Mouse (Mus musculus): Measurements from ENCODE around the gene Vsnl1. TPM values are rescaled to one million over a fixed set of nuclear protein-coding genes. Genes with fewer than 3 reads are reported as not detected.

Gene Vsnl1
- polyA plus RNA-seq, 1 experiment from 2014 or later, result 3.3 TPM

DNA sequence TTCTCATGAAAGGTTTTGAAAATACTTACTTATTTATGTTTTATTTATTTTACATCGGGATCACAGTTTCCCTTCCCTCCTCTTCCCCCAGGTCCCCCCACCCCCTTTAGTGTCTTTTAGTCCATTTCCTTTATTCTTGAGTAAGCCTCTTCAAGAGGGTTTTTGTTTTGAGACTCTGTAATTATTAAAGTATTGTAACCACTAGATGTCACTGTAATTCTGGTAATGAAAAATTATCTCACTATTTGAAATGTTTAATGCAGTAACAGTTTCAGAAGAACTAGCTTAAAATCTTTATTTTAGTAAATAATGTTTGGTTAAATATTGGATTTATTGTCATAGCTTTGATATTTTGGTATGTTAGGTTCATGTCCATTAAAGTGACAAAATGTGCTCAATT is 122.6 kb downstream of the Vsnl1 start:
- Histone ChIP-seq H3K4me2 (no peak overlapping the region), H3K9ac (no peak overlapping the region), H3K9me3 (replicated peaks) (no peaks in the 10 kb centered on the region), H3K36me3 (ENCODE audit: poor library complexity, severe bottlenecking) (peaks cover 49% of the 10 kb centered on the region), H3K27ac (no peak overlapping the region), H3K27me3 (no peaks in the 10 kb centered on the region), H3K4me3 (no peak overlapping the region), H3K4me1 (no peaks in the 10 kb centered on the region)
- ATAC-seq, result no peak; the same call in 1 of the 2 replicates
- WGBS, result 64% methylated on average over 1 of the region's 1 CpGs

- 96% methylated on average over 2 of the region's 2 CpGs for whole genome bisulfite sequencing
These were observed 125.3 kb downstream of the Vsnl1 start for GRCm38 (mm10) chr12:11311106-11311505.

GRCm38 (mm10) chr12:11306753-11307645 is 129.4 kb downstream of the Vsnl1 start:
- H3K4me2 ChIP-seq, result no peak overlapping the region
- no peak overlapping the region for H3K4me3 ChIP-seq
- no peaks in the 10 kb centered on the region for H3K9me3 ChIP-seq (replicated peaks)
- H3K27me3 ChIP-seq, result no peaks in the 10 kb centered on the region
- no peak overlapping the region for H3K9ac ChIP-seq
- H3K36me3 ChIP-seq (ENCODE audit: poor library complexity, severe bottlenecking), result peaks cover 70% of the 10 kb centered on the region
- no peaks in the 10 kb centered on the region for H3K4me1 ChIP-seq
- ATAC-seq, result no peak
- no peak overlapping the region for H3K27ac ChIP-seq
- WGBS, result 93% methylated on average over 8 of the region's 8 CpGs

More at GRCm38 (mm10) chr12:11311106-11311505, 125.3 kb downstream of the Vsnl1 start:
- Histone ChIP-seq H3K4me2 (no peak overlapping the region), H3K4me1 (no peaks in the 10 kb centered on the region), H3K4me3 (no peak overlapping the region), H3K9ac (no peak overlapping the region), H3K27me3 (no peaks in the 10 kb centered on the region), H3K27ac (no peak overlapping the region), H3K36me3 (ENCODE audit: poor library complexity, severe bottlenecking) (peaks cover 53% of the 10 kb centered on the region), H3K9me3 (replicated peaks) (no peaks in the 10 kb centered on the region)
- no peak for ATAC-seq

DNA sequence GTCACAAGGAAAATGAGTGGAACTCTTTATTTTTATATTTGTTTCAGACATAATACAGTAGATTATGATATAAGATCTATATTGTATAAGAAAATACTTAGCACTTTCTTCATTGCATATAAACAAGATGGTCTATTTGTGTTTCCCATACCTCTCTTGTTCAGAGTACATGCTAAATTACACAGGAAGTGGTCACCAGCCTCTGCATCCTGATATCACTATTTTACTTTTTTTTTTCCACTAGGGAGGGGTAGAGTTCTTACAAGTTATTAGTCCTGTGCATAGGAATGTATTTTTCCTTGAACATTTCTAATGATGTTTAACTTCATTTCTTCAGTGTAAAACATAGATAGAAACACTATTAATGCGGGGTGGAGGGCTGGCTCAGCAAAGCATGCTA is 135.6 kb downstream of the Vsnl1 start:
- 97% methylated on average over 1 of the region's 1 CpGs for WGBS

DNA sequence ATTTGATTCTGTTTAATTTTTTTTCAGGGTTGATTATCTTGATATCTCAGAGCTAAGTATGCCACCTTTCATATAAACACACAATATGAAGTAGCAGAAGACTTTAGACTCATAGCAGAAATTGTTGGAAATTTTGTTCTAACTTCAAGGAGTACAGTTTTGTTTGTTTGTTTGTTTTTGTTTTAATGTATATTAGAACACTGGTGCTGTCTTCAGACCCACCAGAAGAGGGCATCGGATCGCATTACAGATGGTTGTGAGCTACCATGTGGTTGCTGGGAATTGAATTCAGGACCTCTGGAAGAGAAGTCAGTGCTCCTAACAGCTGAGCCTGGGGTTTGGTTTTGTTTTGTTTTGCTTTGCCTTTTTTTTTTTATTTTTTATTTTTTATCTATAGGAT is 150.0 kb downstream of the Vsnl1 start:
- peaks cover 75% of the 10 kb centered on the region for H3K36me3 ChIP-seq (ENCODE audit: poor library complexity, severe bottlenecking)
- no peak for ATAC-seq
- 94% methylated on average over 2 of the region's 2 CpGs for WGBS

More for the DNA sequence above, 135.6 kb downstream of the Vsnl1 start:
- no peak overlapping the region for H3K27ac ChIP-seq
- no peaks in the 10 kb centered on the region for H3K27me3 ChIP-seq
- no peaks in the 10 kb centered on the region for H3K9me3 ChIP-seq (replicated peaks)
- H3K4me2 ChIP-seq, result no peak overlapping the region
- no peak overlapping the region for H3K9ac ChIP-seq
- H3K4me1 ChIP-seq, result no peaks in the 10 kb centered on the region
- no peak overlapping the region for H3K4me3 ChIP-seq
- peaks cover 70% of the 10 kb centered on the region for H3K36me3 ChIP-seq (ENCODE audit: poor library complexity, severe bottlenecking)
- ATAC-seq, result no peak

DNA sequence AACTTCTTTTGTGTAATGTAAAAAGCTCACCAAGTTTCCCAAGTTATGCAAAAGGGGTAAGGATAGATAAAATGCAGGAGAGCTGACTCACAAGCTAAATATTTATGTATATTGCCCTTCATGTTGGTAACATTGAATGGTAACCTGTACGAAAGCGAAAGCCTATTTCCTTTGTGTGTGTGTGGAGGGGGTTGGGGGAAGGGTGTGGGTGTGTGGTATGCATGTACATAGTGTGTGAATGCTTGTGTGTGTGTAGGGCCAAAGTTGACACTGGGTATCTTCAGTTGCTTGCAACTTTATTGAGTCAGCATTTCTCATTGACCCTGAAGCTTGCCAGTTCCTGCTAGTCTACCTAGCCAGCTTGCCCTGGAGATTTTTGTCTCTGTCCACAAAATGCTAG is 154.8 kb downstream of the Vsnl1 start:
- WGBS, result 97% methylated on average over 2 of the region's 2 CpGs
- ATAC-seq, result no peak
- no peaks in the 10 kb centered on the region for H3K9me3 ChIP-seq (replicated peaks)
- peaks cover 72% of the 10 kb centered on the region for H3K36me3 ChIP-seq (ENCODE audit: poor library complexity, severe bottlenecking)
- no peak overlapping the region for H3K4me3 ChIP-seq
- no peaks in the 10 kb centered on the region for H3K27me3 ChIP-seq
- no peak overlapping the region for H3K27ac ChIP-seq
- no peak overlapping the region for H3K4me2 ChIP-seq
- no peak overlapping the region for H3K9ac ChIP-seq
- no peaks in the 10 kb centered on the region for H3K4me1 ChIP-seq

More for the DNA sequence above, 150.0 kb downstream of the Vsnl1 start:
- Histone ChIP-seq H3K27me3 (no peaks in the 10 kb centered on the region), H3K4me3 (no peak overlapping the region), H3K9me3 (replicated peaks) (no peaks in the 10 kb centered on the region), H3K27ac (no peak overlapping the region), H3K4me2 (no peak overlapping the region), H3K4me1 (no peaks in the 10 kb centered on the region), H3K9ac (no peak overlapping the region)

DNA sequence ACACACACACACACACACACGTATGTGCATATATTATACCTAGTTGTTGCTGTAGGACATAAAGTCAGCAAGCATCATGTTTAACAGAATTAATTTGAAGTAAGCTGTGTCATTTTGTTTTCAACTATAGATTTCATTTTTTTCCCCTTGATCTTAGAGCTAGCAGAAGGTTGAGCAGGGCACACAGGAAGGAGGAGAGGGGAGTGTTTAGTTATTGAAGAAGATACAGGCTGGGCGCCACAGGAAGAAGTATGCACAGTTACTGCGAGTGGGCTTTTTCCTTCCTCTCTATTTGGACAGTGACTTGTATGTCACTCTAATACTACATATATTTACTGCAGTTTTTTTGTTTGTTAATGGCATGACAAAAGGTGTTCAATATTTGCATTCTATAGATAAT is 156.5 kb downstream of the Vsnl1 start:
- 90% methylated on average over 3 of the region's 3 CpGs for WGBS
- H3K9ac ChIP-seq, result no peak overlapping the region
- no peak overlapping the region for H3K4me2 ChIP-seq
- H3K9me3 ChIP-seq (replicated peaks), result no peaks in the 10 kb centered on the region
- no peak for ATAC-seq
- H3K27ac ChIP-seq, result no peak overlapping the region
- no peaks in the 10 kb centered on the region for H3K4me1 ChIP-seq
- H3K4me3 ChIP-seq, result no peak overlapping the region
- no peaks in the 10 kb centered on the region for H3K27me3 ChIP-seq
- peaks cover 65% of the 10 kb centered on the region for H3K36me3 ChIP-seq (ENCODE audit: poor library complexity, severe bottlenecking)

GRCm38 (mm10) chr12:11277207-11277606 is 159.2 kb downstream of the Vsnl1 start:
- no peak overlapping the region for H3K9ac ChIP-seq
- H3K4me2 ChIP-seq, result no peak overlapping the region
- H3K27ac ChIP-seq, result no peak overlapping the region
- no peaks in the 10 kb centered on the region for H3K9me3 ChIP-seq (replicated peaks)
- H3K36me3 ChIP-seq (ENCODE audit: poor library complexity, severe bottlenecking), result peaks cover 66% of the 10 kb centered on the region
- no peaks in the 10 kb centered on the region for H3K4me1 ChIP-seq
- no peak overlapping the region for H3K4me3 ChIP-seq
- 92% methylated on average over 6 of the region's 6 CpGs for WGBS
- no peak for ATAC-seq
- H3K27me3 ChIP-seq, result no peaks in the 10 kb centered on the region

DNA sequence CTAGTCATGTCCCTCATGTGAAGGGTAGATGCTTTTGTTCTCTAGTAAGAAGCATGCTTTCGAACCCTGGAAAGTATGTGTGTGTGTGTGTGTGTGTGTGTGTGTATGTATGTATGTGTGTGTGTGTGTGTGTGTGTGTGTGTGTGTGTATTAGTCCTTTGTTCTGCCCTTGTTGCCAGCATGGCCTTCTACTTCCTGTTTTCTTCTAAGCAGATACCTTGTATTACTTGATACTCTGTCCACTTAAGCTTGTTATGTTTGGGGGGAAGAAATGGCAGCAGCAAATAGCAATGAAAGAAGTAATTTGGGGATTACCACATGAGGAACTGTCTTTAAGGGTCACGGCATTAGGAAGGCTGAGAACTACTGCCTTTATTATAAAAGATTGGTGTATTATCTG is 159.8 kb downstream of the Vsnl1 start:
- H3K9me3 ChIP-seq (replicated peaks), result no peaks in the 10 kb centered on the region
- H3K27me3 ChIP-seq, result no peaks in the 10 kb centered on the region
- H3K4me2 ChIP-seq, result no peak overlapping the region
- H3K4me1 ChIP-seq, result no peaks in the 10 kb centered on the region
- H3K36me3 ChIP-seq (ENCODE audit: poor library complexity, severe bottlenecking), result peaks cover 64% of the 10 kb centered on the region
- H3K9ac ChIP-seq, result no peak overlapping the region
- H3K4me3 ChIP-seq, result no peak overlapping the region
- WGBS, result 87% methylated on average over 2 of the region's 2 CpGs
- ATAC-seq, result no peak
- no peak overlapping the region for H3K27ac ChIP-seq

Small RNA genes lying within 50 kb of the gene (microRNA-seq; reads per million reads assigned to microRNA genes)
- not detected for gene Mir7675

Other genes with a start within 250 kb of the Vsnl1 start
- gene Msgn1, start 227.6 kb downstream of the Vsnl1 start, polyA plus RNA-seq (2015; fragmentation: Nextera tagmentation; extraction: Ambion mirVana), result not detected in 2 replicates
- 8.0 and 9.2 TPM in 2 replicates for gene Gen1, start 170.8 kb downstream of the Vsnl1 start, polyA plus RNA-seq (2015; fragmentation: Nextera tagmentation; extraction: Ambion mirVana)
- 159 and 178 TPM in 2 replicates for gene Smc6, start 170.7 kb downstream of the Vsnl1 start, polyA plus RNA-seq (2015; fragmentation: Nextera tagmentation; extraction: Ambion mirVana)
- 0.25 and 0.37 TPM in 2 replicates for gene Rad51ap2, start 19.5 kb upstream of the Vsnl1 start, polyA plus RNA-seq (2015; fragmentation: Nextera tagmentation; extraction: Ambion mirVana)

Measured in forebrain, embryonic 13.5 days (tissue).